In the genomic region with DNA sequence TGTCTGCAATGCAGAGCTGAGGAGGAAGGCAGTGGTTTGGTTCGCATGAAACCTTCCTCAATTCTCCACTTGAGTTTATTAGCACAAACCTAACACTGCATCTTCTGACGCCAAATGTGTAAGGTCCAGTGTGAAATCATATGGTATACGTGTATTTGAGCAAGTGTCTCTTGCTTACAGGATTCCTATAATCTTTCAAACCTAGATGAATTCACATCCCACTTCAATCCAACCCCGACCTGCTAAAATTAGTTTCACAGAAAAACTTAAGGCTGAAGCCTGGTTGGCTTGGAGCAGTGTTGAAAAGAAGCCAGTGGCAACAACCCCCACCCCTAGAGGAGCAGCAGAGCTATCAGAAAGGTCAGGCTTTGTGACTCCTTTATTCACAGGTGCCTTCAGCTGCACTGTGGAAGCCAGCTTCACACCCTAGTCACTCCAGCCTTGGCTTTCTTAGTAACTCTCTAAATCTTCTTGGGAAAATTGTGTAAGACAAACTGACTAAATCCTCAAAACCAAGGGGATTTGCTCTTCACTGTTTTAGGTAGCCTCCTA, we compare ENCODE assay signal across 14 mouse cellular contexts. TPM values are rescaled to one million over a fixed set of nuclear protein-coding genes. Genes with fewer than 3 reads are reported as not detected.
DNase-seq lines count a peak whose midpoint lies in the region; ATAC-seq lines count a peak whose summit lies in the region.
"Had no signal": no experiment of that assay in that cellular context is flagged by ENCODE, and none has a peak within 500 bp of the region (broad histone marks: within the 10 kb centered on the region; RNA-seq: fewer than 3 reads in every experiment).

No protein-coding gene starts in this region.

- no peak for ATAC-seq in embryonic facial prominence, embryonic 13.5 days (ENCODE audit: insufficient number of reproducible peaks, insufficient read depth, low FRiP score, low TSS enrichment, low read depth)
- no peak for ATAC-seq in hindbrain, embryonic 13.5 days (ENCODE audit: low FRiP score)
- ATAC-seq: liver, embryonic 12.5 days had no signal

- H3K4me2 ChIP-seq in embryonic facial prominence, embryonic 13.5 days: peak overlapping the region; percentile 88
- peak overlapping the region; percentile 95 for H3K4me2 ChIP-seq in hindbrain, embryonic 13.5 days
- H3K4me2 ChIP-seq: liver, embryonic 12.5 days had no signal

- no peaks in the 10 kb centered on the region for H3K36me3 ChIP-seq in embryonic facial prominence, embryonic 13.5 days
- H3K36me3 ChIP-seq in hindbrain, embryonic 13.5 days: no peaks in the 10 kb centered on the region
- H3K36me3 ChIP-seq: G1E; liver, embryonic 12.5 days had no signal

- no peaks in the 10 kb centered on the region for H3K9me3 ChIP-seq in embryonic facial prominence, embryonic 13.5 days
- no peaks in the 10 kb centered on the region for H3K9me3 ChIP-seq in hindbrain, embryonic 13.5 days
- H3K9me3 ChIP-seq: liver, embryonic 12.5 days had no signal

- peak overlapping the region; percentile 65 for H3K4me3 ChIP-seq in embryonic facial prominence, embryonic 13.5 days
- peak overlapping the region; percentile 80 for H3K4me3 ChIP-seq in hindbrain, embryonic 13.5 days
- H3K4me3 ChIP-seq: liver, embryonic 12.5 days had no signal

- peak; percentile 17 for DNase-seq in kidney, adult 9 months
- DNase-seq in kidney, postnatal 10 days: no peak
- peak; percentile 21 for DNase-seq in neural tube, embryonic 10.5 days (ENCODE audit: extremely low spot score, low spot score)
- DNase-seq in urinary bladder, postnatal 14 days (ENCODE audit: low spot score): no peak
- no peak for DNase-seq in testis, postnatal 10 days (ENCODE audit: low spot score)
- no peak for DNase-seq in cerebellum, adult 9-11 months
- DNase-seq: gastrocnemius, postnatal 10 days; kidney, adult 18-20 months had no signal

- H3K27ac ChIP-seq in embryonic facial prominence, embryonic 13.5 days: 0 out of 2 replicates have a peak overlapping the region, but pooled peaks have one; percentile 28
- peak overlapping the region; percentile 85 for H3K27ac ChIP-seq in hindbrain, embryonic 13.5 days
- H3K27ac ChIP-seq: liver, embryonic 12.5 days had no signal

- peaks cover 21% of the 10 kb centered on the region for H3K4me1 ChIP-seq in embryonic facial prominence, embryonic 13.5 days
- H3K4me1 ChIP-seq in hindbrain, embryonic 13.5 days (replicated peaks): peaks cover 61% of the 10 kb centered on the region
- H3K4me1 ChIP-seq: liver, embryonic 12.5 days had no signal

- H3K27me3 ChIP-seq in embryonic facial prominence, embryonic 13.5 days: peaks cover 90% of the 10 kb centered on the region
- no peaks in the 10 kb centered on the region for H3K27me3 ChIP-seq in hindbrain, embryonic 13.5 days

- H3K9ac ChIP-seq in embryonic facial prominence, embryonic 13.5 days: peak overlapping the region; percentile 59
- H3K9ac ChIP-seq in hindbrain, embryonic 13.5 days: peak overlapping the region; percentile 89
- H3K9ac ChIP-seq: liver, embryonic 12.5 days had no signal

- 22% methylated on average over 4 of the region's 4 CpGs for WGBS in embryonic facial prominence, embryonic 13.5 days
- WGBS in hindbrain, embryonic 13.5 days: 10% methylated on average over 4 of the region's 4 CpGs

RNA-seq across cellular contexts. Expression of a gene that starts 5.5 kb away (rescaled TPM):
- polyA plus RNA-seq in embryonic facial prominence, embryonic 13.5 days (2015; fragmentation: Nextera tagmentation; extraction: Ambion mirVana): 11.4 and 13.4 TPM in 2 replicates
- polyA plus RNA-seq in hindbrain, embryonic 13.5 days (2015; fragmentation: Nextera tagmentation; extraction: Ambion mirVana): 17.4 and 18.2 TPM in 2 replicates
- polyA plus RNA-seq: G1E; heart, embryonic 16.5 days; small intestine, adult 2 months had no signal

Comparison
In these comparisons a context has a peak if more than half of its experiments do, and no peak if none do; other contexts are left out.
1. DNase-seq: peak in kidney, adult 9 months (single experiment) and neural tube, embryonic 10.5 days (single experiment); none in kidney, postnatal 10 days (single experiment), urinary bladder, postnatal 14 days (single experiment), testis, postnatal 10 days (single experiment) and cerebellum, adult 9-11 months (single experiment).